Mouse (Mus musculus): ENCODE data around the gene Olfr544.
A peak's percentile ranks its signal among the peaks of the same experiment; 100 is the strongest.

Olfr544 gene

GRCm38 (mm10) chr7:102476601-102477000 lies 11.5 kb downstream of the Olfr544 start:
- DNase-seq: no peak

- DNase-seq: no peak
Measured at GRCm38 (mm10) chr7:102472675-102473074, 15.4 kb downstream of the Olfr544 start.

GRCm38 (mm10) chr7:102467566-102467965 lies 20.5 kb downstream of the Olfr544 start:
- DNase-seq: no peak

- DNase-seq: no peak
Measured at GRCm38 (mm10) chr7:102458618-102459380, 29.3 kb downstream of the Olfr544 start.

GRCm38 (mm10) chr7:102446438-102446837 lies 41.7 kb downstream of the Olfr544 start:
- no peak for DNase-seq

- peak; percentile 60 for DNase-seq
Measured at GRCm38 (mm10) chr7:102444301-102444700, 43.8 kb downstream of the Olfr544 start.

- no peak for DNase-seq
Measured at GRCm38 (mm10) chr7:102442432-102442831, 45.7 kb downstream of the Olfr544 start.

- DNase-seq: peak; percentile 94
Measured at GRCm38 (mm10) chr7:102441657-102442391, 46.3 kb downstream of the Olfr544 start, which contains the start of gene Rrm1. Gene Rrm1, plus strand, starts transcription at chr7:102441695.

- no peak for DNase-seq
Measured at GRCm38 (mm10) chr7:102440822-102441656, 47.1 kb downstream of the Olfr544 start.

GRCm38 (mm10) chr7:102434344-102434743 lies 53.8 kb downstream of the Olfr544 start:
- DNase-seq: no peak
